Mouse (Mus musculus): ENCODE data around the gene Cntn2.

Cntn2 gene

DNA sequence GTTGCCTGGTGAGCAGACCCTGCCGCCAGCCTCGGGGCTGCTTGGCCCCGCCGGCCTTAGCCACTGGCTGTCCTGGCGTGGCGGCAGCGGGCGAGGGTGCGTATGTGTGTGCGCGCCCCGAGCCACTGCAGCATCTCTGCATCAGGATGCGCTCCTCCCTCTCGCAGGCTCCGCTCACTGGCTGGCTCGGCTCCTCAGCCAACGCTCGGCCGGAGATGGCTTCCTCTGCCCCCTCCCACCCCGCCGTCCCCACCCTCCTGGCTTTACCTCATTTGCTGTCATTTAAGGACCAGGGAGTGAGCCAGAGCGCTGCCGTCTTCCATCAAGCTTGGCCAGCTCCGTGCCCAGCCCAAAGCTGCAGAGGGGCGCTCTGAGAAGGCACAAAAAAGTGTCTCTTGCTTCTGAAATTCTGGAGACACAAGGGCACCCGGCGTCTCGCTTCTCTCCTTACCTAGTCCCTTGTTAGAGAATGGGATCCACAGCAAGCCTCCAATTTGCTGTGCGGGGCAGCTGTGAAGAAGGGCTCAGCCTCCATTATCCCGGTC is at the start of gene Cntn2:
TSS of gene Cntn2 (minus strand) at position 495 of the 545 bp plus-strand sequence.
- in situ Hi-C loops (cut with MboI; ENCODE audit: low pct_unique_long_range_greater_than_20kb in 1 of 2, low sequenced_read_pairs in 2 of 2, unreplicated experiment in 1 of 2): no loop called here

DNA sequence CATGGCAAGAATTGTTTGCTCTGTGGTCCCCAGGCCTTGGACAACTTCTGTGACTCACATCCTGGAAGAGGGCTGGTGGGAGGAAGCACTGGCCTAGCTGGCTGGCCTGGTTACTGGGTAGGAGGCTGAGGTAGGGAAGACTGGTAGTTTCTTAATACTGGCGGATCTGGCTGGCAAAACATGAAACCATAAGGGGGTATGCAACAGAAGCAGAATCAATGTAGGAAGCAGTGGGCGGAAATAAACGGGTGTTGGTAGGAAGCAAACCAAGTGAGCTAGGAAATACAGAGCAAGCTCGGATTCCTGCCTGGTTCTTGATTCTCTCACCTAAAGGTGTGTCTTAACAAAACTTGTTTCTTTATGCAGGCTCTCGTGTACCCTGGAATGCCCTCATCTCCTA is 49.1 kb upstream of the Cntn2 start:
- in situ Hi-C loops (cut with MboI; ENCODE audit: low pct_unique_long_range_greater_than_20kb in 1 of 2, low sequenced_read_pairs in 2 of 2, unreplicated experiment in 1 of 2): loop anchor here (5.0 to 10.0 kb wide), 2 partner anchors 65 to 227 kb away; no protein-coding TSS in a partner anchor

DNA sequence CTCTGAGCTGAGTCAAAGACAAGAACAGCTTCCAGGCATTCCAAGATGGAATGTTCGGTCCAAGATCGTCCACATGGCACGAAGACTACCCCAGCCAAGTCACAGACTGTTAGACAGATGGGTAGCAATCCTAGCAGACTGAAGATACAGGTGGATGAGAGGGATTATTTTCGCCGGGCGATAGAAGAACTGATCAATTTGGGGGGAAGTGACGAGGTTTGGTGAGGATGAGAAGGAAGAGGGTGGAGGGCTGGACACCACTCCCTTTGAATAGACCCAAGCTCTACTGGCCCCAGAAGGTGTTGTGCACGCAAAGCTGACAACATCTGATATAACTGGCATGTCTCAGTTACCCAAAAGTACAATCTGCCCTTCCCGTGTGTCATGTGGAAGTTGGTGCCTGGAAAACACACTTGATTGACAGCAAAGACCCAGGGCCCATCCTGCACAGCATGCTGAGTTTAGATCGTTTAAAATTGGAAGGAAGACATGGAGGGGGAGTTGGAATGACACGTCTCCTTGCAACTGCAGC is 48.4 kb upstream of the Cntn2 start:
- in situ Hi-C loops (cut with MboI; ENCODE audit: low pct_unique_long_range_greater_than_20kb in 1 of 2, low sequenced_read_pairs in 2 of 2, unreplicated experiment in 1 of 2): loop anchor here (5.0 to 10.0 kb wide), 2 partner anchors 64 to 227 kb away; no protein-coding TSS in a partner anchor

DNA sequence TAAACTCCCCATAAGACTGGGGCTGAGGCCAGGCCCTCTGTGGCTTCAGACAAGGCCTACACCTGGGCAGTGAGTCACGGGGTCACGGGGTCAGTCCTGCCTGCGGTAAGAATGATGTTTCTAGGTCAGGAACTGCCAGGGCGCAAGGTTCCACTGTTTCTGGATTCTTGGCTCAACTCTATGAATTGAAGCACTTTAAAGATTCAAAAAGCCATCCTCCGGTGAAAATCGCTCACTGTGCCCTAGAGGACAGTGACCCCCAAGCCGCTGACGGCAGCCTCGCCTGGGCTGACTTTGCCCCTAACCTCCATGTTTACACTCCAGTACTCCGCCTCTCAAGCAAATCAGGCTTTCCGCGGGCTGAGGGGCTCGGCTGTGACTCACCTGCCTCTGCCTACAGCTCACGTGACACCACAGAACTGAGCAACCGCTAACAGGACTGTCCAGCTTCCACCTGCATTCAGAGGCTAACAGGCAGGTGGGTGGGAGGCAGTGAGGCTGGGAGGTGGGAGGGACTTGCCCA is 43.7 kb upstream of the Cntn2 start:
- in situ Hi-C loops (cut with MboI; ENCODE audit: low pct_unique_long_range_greater_than_20kb in 1 of 2, low sequenced_read_pairs in 2 of 2, unreplicated experiment in 1 of 2): no loop called here

DNA sequence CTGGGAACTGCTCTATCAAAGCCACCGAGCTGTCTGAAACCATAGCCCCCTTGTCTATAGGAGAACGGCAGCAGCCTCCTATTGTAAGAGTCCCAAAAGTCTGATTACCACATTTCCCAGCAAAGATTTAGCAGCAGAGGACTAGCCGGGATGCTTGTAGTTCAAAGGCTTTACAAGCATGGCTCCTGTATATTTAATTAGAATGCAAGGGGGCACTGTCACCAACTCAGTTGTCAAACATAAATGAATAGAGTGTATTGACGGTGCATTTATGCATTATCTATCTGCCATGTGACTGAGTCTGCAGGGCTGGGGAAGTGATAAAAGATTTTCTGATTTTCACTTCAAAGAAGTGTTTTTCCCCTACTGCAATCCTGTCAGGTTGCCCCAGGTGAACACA is 42.3 kb upstream of the Cntn2 start:
- in situ Hi-C loops (cut with MboI; ENCODE audit: low pct_unique_long_range_greater_than_20kb in 1 of 2, low sequenced_read_pairs in 2 of 2, unreplicated experiment in 1 of 2): no loop called here

DNA sequence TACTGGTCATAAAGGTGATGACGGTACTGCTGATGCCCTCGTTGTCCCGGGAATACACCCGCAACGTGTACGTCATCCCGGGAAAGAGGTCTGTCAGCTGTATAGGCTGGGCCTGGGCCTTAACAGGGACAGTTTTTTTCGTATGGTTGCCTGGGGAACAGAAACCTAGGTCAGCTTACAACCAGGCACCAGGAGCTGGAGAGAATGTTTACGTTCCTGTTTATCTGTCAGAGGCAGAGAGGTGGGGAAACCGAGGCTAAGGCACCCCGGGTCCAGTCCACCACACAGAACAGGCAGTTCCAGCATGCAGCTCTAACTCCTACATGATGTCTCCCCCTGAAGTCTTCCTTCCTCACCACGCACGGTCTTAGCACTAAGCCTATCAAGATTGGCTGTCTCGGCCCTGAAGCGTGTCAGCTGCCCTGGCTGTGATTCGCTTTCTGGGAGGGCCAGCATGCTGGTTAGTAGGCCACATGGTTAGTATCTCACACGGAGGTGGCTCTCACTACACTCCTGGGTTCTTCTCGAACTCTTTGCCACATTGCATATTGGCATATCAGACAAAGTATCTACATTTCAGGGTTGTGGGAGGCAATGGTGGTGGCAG is 40.0 kb upstream of the Cntn2 start:
- in situ Hi-C loops (cut with MboI; ENCODE audit: low pct_unique_long_range_greater_than_20kb in 1 of 2, low sequenced_read_pairs in 2 of 2, unreplicated experiment in 1 of 2): no loop called here

DNA sequence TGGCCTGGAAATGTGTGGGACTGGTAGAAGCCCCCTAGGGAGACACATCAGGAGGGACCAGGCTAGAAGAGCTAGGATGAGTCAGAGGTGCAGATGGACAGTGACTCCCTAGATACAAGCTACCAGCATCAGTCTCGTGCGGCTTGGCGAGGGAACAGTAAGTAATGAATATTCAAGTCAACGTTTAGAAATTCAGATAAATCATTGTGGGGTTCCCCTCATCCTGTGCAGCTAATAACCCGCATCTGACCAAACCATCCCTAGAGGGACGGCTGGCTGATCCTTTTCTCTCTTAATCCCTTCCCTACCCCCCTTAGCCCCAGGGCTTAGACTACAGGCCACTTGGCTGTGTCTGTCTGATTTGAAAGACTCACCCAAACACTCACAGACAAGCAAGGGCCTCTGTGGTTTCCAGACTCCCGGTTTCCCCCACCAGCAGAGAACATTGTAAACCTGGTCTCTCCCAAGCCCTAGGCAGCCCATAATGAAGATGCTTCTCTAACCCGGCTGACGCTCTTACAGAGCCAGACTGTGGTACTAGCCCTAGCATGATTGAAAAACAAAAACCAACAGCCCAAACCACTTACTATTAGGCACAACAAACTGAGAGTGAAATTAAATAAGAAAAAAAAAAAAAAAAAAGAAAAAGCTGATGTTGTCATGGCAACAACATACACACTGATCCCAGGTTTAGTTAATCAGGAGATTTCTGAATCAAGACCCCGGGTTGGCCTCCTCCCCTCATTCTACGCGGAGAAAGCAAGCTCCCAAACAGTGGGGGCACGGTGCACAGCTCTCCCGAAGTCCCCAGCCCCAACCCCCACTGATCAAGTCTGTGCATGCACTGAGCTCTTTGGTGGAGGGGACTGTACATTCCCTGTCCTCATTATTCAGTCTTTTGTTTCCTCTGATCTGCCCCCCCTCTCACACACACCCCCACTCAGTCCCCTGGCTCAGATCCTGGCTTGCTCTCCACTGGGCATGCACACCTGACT is 39.1 kb upstream of the Cntn2 start:
- in situ Hi-C loops (cut with MboI; ENCODE audit: low pct_unique_long_range_greater_than_20kb in 1 of 2, low sequenced_read_pairs in 2 of 2, unreplicated experiment in 1 of 2): no loop called here

DNA sequence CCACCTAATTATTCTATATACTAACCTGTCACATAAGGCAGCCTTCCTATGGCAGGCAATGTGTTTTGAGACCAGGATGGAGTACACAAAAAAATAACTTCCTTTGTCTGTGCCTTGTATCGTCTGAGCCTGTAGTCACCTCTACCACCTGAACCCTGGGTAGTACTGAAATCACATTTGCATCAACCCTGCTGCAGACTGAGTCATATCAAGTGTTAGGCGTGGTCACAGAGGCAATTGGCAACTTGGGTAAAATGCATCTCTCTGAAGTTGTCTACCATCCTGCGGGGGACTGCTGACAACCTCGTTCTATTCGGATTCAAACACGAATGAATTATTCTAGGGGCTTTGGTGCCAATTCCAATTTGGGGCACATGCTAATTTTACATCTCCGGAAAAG is 37.0 kb upstream of the Cntn2 start:
- in situ Hi-C loops (cut with MboI; ENCODE audit: low pct_unique_long_range_greater_than_20kb in 1 of 2, low sequenced_read_pairs in 2 of 2, unreplicated experiment in 1 of 2): no loop called here

DNA sequence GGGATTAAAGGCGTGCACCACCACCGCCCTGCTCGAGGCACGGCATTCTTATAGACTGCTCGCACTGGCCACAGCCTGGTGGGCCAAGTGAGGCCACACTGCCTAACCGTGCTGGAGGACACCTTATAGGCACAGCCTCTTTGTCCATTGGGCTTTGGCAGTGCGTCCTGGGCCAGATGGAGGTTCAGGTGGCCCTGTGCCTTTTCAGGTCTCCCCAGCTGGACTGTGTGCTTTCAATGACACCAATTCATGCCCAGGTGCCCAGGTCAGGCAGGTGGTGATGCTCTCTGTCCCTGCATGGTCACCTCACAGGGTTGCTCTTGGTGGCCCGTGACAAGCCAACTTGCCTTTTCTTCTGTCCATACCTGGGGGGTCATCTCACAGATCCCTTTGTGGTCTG is 33.8 kb upstream of the Cntn2 start:
- in situ Hi-C loops (cut with MboI; ENCODE audit: low pct_unique_long_range_greater_than_20kb in 1 of 2, low sequenced_read_pairs in 2 of 2, unreplicated experiment in 1 of 2): no loop called here

DNA sequence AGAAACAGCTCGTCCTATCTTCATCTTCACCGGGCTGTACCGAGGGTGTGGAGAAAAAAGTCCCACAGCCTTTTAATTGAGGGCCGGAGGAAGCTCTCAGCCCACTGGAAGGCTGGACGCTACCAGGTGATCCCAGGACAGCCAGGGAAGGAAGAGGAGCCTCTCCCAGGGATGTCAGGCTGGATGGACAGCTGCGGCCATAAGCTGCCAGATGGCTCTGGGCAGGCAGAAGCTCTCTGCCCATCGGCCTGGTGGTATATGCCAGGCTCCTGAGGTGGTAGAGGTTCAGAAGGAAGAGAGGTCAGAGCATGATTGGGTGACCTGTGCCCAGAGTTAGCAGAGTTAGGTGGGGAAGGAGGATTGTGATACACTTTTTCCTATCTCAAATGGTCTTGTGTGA is 29.8 kb upstream of the Cntn2 start:
- in situ Hi-C loops (cut with MboI; ENCODE audit: low pct_unique_long_range_greater_than_20kb in 1 of 2, low sequenced_read_pairs in 2 of 2, unreplicated experiment in 1 of 2): no loop called here

DNA sequence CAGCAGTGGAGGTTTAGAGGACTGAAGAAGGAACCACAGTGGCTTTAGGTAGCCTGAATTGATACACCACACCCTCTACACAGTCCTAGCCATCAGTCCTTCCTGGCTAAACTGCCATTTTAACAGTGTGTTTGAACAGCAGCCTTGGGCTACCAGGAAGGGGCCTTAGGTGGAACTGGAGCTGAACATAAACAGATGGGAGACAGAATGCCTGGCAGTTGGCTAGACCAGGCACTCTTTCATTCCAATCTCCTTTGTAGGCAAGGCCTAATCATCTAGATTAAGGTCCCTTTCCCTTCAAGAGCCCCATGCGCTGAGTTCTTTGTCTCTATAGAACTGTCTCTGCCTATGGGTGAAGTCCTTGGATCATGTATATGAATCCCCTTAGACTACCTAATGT is 28.6 kb upstream of the Cntn2 start:
- in situ Hi-C loops (cut with MboI; ENCODE audit: low pct_unique_long_range_greater_than_20kb in 1 of 2, low sequenced_read_pairs in 2 of 2, unreplicated experiment in 1 of 2): no loop called here

DNA sequence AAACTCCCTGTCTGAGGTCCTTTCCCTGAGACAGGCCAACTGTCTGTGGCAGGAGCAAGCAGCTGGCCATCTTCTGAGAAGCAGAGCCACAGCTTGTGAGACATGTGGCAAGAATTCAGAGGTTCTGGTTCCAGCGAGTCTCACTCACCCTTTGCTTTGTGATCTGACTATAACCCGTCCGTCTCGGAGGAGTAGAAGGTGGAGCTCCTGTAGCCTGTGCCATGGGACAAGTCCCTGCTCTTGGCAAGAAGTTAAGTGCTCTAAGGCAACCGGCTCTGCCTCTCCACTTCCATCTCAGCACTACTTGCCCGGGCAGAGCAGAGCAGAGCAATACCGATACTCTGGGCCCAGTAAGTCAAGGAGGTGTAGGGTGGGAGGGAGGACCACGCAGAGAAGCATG is 27.9 kb upstream of the Cntn2 start:
- in situ Hi-C loops (cut with MboI; ENCODE audit: low pct_unique_long_range_greater_than_20kb in 1 of 2, low sequenced_read_pairs in 2 of 2, unreplicated experiment in 1 of 2): no loop called here

DNA sequence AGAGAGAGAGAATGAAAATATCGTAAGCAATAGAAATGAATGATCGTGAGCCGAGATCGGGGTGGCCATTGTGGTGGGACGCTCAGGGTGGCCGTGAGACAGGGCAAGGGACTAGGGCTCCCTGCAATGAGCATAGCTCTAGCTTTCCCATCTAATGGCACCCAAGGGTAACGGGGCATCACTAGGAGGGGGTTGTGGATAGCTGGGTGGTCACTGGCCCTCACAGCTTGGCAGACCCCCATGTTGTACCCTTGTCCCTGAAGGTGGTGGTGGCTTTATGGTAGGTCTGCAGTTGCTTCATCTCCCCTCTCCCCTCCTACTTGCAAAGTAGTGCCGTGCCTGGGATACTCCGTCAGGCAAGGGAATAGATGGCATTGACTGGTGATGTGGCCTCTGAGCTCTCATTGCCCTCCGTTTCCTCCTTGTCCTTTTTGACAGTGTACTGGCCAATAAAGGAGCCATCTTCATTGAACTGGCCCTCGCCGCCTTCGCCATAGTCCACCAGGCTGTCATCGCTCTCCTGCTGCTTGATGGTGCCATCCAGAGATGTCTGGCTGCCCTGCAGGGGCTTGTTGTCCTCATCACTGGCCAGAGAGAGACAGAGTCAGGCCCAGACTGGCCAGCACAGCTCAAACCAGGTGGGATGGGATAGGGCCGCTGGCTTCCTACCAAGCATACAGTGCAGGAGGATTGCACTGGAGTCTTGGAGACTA is 27.2 kb upstream of the Cntn2 start:
- in situ Hi-C loops (cut with MboI; ENCODE audit: low pct_unique_long_range_greater_than_20kb in 1 of 2, low sequenced_read_pairs in 2 of 2, unreplicated experiment in 1 of 2): no loop called here

DNA sequence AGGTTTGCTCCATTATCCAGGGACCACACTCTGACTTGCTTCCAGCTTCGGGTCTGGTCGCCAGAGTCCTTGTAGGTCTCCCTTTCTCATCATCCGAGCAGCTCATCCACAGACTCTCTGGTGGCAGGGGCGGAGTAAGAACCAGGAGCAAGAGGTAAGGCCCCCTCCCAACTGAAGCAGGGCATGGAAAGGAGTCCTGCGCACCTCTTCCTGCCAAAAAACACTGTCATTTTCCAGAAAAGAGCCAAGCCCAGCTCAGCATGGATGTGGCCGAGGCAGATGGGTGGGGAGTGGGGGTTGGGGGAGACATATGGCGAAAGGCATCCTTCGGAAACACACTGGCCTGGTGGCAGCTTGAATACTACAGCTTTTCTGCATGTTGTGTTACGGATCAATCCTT is 26.5 kb upstream of the Cntn2 start:
- in situ Hi-C loops (cut with MboI; ENCODE audit: low pct_unique_long_range_greater_than_20kb in 1 of 2, low sequenced_read_pairs in 2 of 2, unreplicated experiment in 1 of 2): no loop called here

DNA sequence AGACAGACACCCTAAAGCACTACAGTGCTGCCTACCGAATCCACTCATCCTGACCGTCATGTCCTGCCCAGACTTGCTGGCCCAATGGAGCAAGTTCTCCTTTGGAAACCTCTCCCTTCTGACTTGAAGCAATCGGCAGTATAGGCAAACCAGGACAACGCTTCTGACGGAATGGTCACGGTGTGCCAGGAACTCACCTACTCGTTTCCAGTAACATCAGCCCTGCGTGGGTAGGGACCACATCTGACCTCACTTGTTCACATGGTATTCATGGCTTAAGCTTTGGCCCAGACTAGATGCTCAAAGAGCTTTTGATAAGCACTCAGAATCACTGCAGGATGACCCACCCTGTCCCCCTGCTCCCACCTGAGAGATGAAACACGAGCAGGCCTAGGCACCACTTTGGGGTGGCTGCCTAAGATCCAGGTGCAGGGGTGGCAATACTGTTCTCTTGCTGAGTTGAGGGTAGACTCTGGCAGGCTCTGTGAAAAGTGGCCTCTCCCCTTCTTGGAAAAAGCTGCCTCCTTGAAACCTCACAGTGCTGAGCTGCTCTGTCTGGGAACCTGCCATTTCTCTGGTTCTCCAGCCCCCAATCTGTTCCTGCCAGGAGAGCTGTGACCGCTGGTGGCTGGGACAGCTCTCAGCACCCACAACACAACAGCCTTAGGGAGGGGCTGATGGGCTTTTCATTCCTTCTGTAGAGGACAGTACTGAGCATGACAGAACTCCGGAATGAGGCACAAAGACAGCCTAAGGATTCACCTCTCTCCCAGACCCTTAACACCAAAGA is 24.5 kb upstream of the Cntn2 start:
- in situ Hi-C loops (cut with MboI; ENCODE audit: low pct_unique_long_range_greater_than_20kb in 1 of 2, low sequenced_read_pairs in 2 of 2, unreplicated experiment in 1 of 2): no loop called here

DNA sequence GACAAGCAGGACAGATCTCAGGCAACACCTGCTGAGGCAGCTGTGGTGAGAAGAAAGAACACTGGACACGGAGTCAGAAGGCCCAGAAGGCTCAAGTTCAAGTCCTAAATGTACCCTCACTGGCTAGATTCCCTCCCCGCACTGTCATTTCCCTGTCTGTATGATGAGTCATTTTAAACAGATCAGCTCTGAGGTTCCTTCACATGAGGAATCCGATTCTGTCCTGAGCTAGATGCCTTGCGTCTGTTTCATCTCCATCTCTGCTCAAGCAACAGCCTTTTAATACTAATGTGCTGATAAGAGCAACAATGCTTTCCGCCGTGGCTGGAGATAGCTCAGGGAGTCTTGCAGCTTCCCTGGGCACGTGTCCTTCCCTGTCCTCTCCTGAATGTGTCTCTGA is 22.7 kb upstream of the Cntn2 start:
- in situ Hi-C loops (cut with MboI; ENCODE audit: low pct_unique_long_range_greater_than_20kb in 1 of 2, low sequenced_read_pairs in 2 of 2, unreplicated experiment in 1 of 2): no loop called here

DNA sequence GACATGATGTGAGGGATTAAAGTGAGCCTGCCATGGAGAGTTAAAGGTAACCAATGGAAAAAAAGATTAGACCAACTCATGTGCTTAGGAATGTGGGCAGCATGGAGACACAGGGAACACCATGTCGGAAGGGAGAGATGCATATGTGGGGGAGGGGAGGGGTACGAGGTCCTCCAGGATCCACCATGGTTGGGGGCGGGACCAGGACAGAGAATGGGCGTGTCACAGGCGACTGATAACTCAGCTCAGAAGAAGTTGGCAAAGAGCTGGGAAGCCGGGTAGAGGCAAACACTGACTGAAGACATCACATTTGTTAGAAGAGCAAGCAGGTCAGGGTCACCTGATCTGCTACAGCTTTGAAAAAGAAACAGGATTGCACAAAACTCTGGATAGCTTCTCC is 21.9 kb upstream of the Cntn2 start:
- in situ Hi-C loops (cut with MboI; ENCODE audit: low pct_unique_long_range_greater_than_20kb in 1 of 2, low sequenced_read_pairs in 2 of 2, unreplicated experiment in 1 of 2): no loop called here

DNA sequence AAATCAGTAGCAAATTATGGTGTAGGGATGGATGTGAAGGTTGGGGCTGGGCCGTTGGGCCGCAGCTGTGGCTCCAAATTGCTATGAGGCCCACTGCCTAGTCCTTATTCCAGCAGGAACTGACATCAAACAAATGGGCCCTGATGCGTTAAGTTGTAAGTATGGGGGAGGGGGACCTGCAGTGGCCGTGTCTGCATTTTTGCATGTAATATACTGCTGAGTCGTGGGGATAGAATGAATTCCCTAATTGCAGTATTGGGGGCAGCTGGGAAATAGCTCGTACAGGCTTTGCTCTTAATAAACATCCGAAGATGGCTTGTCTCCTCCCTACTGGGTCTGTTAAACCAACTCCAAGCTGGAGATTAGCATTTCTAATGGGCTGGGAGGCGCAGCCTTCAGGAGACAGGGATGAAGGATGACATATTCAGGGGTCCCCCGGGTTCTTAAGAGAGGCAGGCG is 19.3 kb upstream of the Cntn2 start:
- in situ Hi-C loops (cut with MboI; ENCODE audit: low pct_unique_long_range_greater_than_20kb in 1 of 2, low sequenced_read_pairs in 2 of 2, unreplicated experiment in 1 of 2): no loop called here
